Mouse (Mus musculus): ENCODE measurements around the gene BC030867.

- TF ChIP-seq CTCF (IDR thresholded peaks at IDR 0.05; ENCODE audit: low read depth, low read length) (no peak), POLR2A (IDR thresholded peaks at IDR 0.05; ENCODE audit: borderline replicate concordance, low read depth, low read length) (no peak)
Measured at GRCm38 (mm10) chr11:102228646-102229268, 19.9 kb upstream of the BC030867 start.

All from bone marrow macrophage, adult 2 months (primary cell).